Mouse (Mus musculus) stomach, embryonic 14.5 days (tissue): ENCODE data around the gene Dram1. TPM values are rescaled to one million over a fixed set of nuclear protein-coding genes. Genes with fewer than 3 reads are reported as not detected.
A peak's percentile ranks its signal among the peaks of the same experiment; 100 is the strongest.

ENCODE experiments used
- ATAC-seq: fragments of 200-750 bp; cut with Nextera tagmentation; 2 replicates; pipeline ENCODE4 v1.8.0; 2017; ENCODE audit warnings: low read depth, moderate TSS enrichment; ENCODE audit not compliant: insufficient number of reproducible peaks, insufficient read depth, low FRiP score
- H3K27ac ChIP-seq: fragments of 300-500 bp; sonication (generic); 2 replicates; pipeline ENCODE4 v1.5.1; 2014; ENCODE audit warnings: mild to moderate bottlenecking, low read length, moderate library complexity, mixed read lengths
- H3K27me3 ChIP-seq: fragments of 300-500 bp; sonication (generic); 2 replicates; pipeline ENCODE4 v1.6.1; 2014; ENCODE audit warnings: low read length, control low read depth, mixed read lengths; ENCODE audit not compliant: control insufficient read depth, insufficient read depth
- H3K36me3 ChIP-seq: fragments of 300-500 bp; sonication (generic); 2 replicates; pipeline ENCODE4 v1.6.1; 2014; ENCODE audit warnings: mild to moderate bottlenecking, control low read depth, low read length, moderate library complexity, mixed read lengths; ENCODE audit not compliant: control insufficient read depth, insufficient read depth
- H3K4me1 ChIP-seq: fragments of 300-500 bp; sonication (generic); 2 replicates; pipeline ENCODE4 v1.6.1; 2014; ENCODE audit warnings: low read length, control low read depth, mixed read lengths; ENCODE audit not compliant: control insufficient read depth, insufficient read depth
- H3K4me2 ChIP-seq: fragments of 300-500 bp; sonication (generic); replicated peaks from 2 replicates; pipeline ENCODE4 v1.6.1; 2014; ENCODE audit warnings: low read depth, low read length, control low read depth
- H3K4me3 ChIP-seq: fragments of 300-500 bp; sonication (generic); 2 replicates; pipeline ENCODE4 v1.5.1; 2014; ENCODE audit warnings: low read depth, low read length, control low read depth
- H3K9ac ChIP-seq: fragments of 300-500 bp; sonication (generic); replicated peaks from 2 replicates; pipeline ENCODE4 v1.6.1; 2014; ENCODE audit warnings: low read depth, mild to moderate bottlenecking, control low read depth, low read length, moderate library complexity, mixed read lengths
- H3K9me3 ChIP-seq: fragments of 300-500 bp; sonication (generic); 2 replicates; pipeline ENCODE4 v1.6.1; 2016; ENCODE audit warnings: low read depth, low read length, control low read depth; ENCODE audit not compliant: control insufficient read depth
- WGBS: fragments of 180-500 bp; shearing (Covaris S2); extraction: QIAGEN DNeasy Blood & Tissue Kit; methylation state at CpG from one replicate; pipeline ENCODE4 v1.1.7; 2014; 5-methylcytosine and 5-hydroxymethylcytosine counted together
- polyA plus RNA-seq: library from polyadenylated mRNA; unstranded; fragments of >200 nt; fragmentation: Nextera tagmentation; extraction: Ambion mirVana; gene quantifications from 2 replicates; pipeline ENCODE4 v1.2.1, GENCODE M21; 2014

Dram1 gene
- polyA plus RNA-seq, 1 experiment from 2014 or later = 2.7 TPM

DNA sequence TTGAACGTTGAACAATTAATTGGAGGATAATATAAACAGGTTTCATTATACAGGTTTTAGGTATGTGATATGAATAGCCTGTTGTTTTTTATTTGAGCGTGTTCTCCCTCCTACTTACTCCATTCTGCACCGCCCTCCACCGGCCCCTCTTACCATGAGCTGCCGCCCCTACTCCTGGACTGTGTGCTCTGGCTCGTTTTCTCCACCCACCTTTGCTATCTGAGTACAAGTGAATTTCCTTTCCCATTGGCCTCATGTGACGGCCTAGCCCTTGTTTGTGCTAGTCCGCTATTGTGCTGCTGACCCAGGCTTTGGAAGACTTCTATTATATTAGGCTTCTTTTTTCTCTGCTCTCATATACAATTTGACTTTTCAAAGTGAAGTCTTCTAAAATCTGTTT is 91.6 kb downstream of the Dram1 start:
- 59% methylated on average over 8 of the region's 8 CpGs for WGBS

GRCm38 (mm10) chr10:88284343-88284990 is 94.4 kb downstream of the Dram1 start:
- Histone ChIP-seq H3K9me3 (no peaks in the 10 kb centered on the region), H3K36me3 (no peaks in the 10 kb centered on the region), H3K4me2 (no peak overlapping the region), H3K27me3 (no peaks in the 10 kb centered on the region), H3K9ac (no peak overlapping the region), H3K27ac (peak overlapping the region; percentile 93), H3K4me1 (0 out of 2 replicates have a peak, but pooled peaks cover 2% of the 10 kb centered on the region), H3K4me3 (no peak overlapping the region)
- ATAC-seq = no peak
- WGBS = 41% methylated on average over 4 of the region's 4 CpGs

More for the DNA sequence above, 91.6 kb downstream of the Dram1 start:
- 0 out of 2 replicates have a peak, but pooled peaks cover 2% of the 10 kb centered on the region for H3K4me1 ChIP-seq
- H3K27ac ChIP-seq = no peak overlapping the region
- no peak overlapping the region for H3K4me2 ChIP-seq
- H3K27me3 ChIP-seq = no peaks in the 10 kb centered on the region
- H3K9ac ChIP-seq = no peak overlapping the region
- H3K4me3 ChIP-seq = no peak overlapping the region
- H3K9me3 ChIP-seq = no peaks in the 10 kb centered on the region
- H3K36me3 ChIP-seq = no peaks in the 10 kb centered on the region
- ATAC-seq = no peak

DNA sequence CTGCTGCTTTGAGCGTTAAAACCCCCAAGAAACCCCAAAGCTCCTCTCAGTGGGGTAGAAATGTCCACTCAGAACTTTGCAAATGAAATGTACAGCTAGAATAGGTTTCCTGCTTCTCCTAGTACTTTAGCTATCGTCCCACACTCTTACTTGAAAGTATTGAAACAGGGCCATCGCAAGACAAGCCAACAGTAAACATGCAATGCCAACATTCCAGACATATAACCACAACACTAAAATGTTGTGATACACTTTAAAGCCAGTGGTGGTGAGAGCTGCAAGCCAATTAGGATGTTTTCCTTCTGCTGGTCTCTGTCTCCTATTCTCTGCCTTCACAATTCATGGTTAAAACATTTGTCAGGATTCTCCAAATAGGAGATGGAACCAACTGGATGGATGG is 97.2 kb downstream of the Dram1 start:
- no peaks in the 10 kb centered on the region for H3K36me3 ChIP-seq
- ATAC-seq = no peak
- no peak overlapping the region for H3K9ac ChIP-seq
- H3K4me3 ChIP-seq = no peak overlapping the region
- H3K9me3 ChIP-seq = no peaks in the 10 kb centered on the region
- no peak overlapping the region for H3K27ac ChIP-seq
- H3K27me3 ChIP-seq = no peaks in the 10 kb centered on the region
- H3K4me2 ChIP-seq = no peak overlapping the region
- WGBS = 89% methylated on average over 3 of the region's 3 CpGs
- H3K4me1 ChIP-seq = no peaks in the 10 kb centered on the region

DNA sequence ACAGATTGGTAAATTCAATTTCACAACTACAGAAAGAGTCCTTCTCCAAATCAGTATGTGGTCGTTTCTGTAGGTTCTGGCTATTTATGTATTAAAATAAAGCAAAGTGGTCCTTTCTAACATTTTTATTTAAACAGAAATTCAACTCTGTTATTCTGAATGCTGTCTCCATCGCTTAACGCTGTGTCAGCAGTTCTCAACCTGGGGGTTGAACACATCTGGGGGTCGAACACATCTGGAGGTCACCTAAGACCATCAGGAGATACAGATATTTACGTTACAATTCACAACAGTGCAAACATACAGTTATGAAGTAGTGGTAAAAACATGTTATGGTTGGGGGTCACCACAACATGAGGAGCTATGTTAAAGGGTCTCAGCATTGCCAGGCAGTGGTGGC is 104.8 kb downstream of the Dram1 start:
- Histone ChIP-seq H3K27me3 (no peaks in the 10 kb centered on the region), H3K36me3 (no peaks in the 10 kb centered on the region), H3K4me1 (no peaks in the 10 kb centered on the region), H3K27ac (no peak overlapping the region), H3K4me2 (no peak overlapping the region), H3K9ac (no peak overlapping the region), H3K9me3 (no peaks in the 10 kb centered on the region), H3K4me3 (no peak overlapping the region)
- WGBS = 73% methylated on average over 5 of the region's 5 CpGs
- ATAC-seq = no peak

Other genes starting within 250 kb of the Dram1 start
- 11.6 and 15.8 TPM in 2 replicates for gene Parpbp, start 232.1 kb downstream of the Dram1 start, polyA plus RNA-seq
- 89.8 and 92.9 TPM in 2 replicates for gene Nup37, start 232.1 kb downstream of the Dram1 start, polyA plus RNA-seq
- gene Washc3, start 178.0 kb downstream of the Dram1 start, polyA plus RNA-seq = 67.4 and 68.0 TPM in 2 replicates
- 10.7 and 11.1 TPM in 2 replicates for gene Gnptab, start 52 bp upstream of the Dram1 start, polyA plus RNA-seq
- 0.34 TPM in 1 of 2 replicates, not detected in the other for gene Sycp3, start 80.5 kb upstream of the Dram1 start, polyA plus RNA-seq
- 13.4 and 14.6 TPM in 2 replicates for gene Chpt1, start 125.0 kb upstream of the Dram1 start, polyA plus RNA-seq
- 0.33 and 0.67 TPM in 2 replicates for gene Mybpc1, start 226.1 kb upstream of the Dram1 start, polyA plus RNA-seq